Mouse (Mus musculus): ENCODE results near the gene Smim14. TPM values are rescaled to one million over a fixed set of nuclear protein-coding genes. Genes with fewer than 3 reads are reported as not detected.

Smim14 gene
- polyA plus RNA-seq, 1 experiment = 110 TPM

- WGBS = 67% methylated on average over 4 of the region's 4 CpGs
- H3K27me3 ChIP-seq (ENCODE audit: control insufficient read depth, insufficient read depth, low read length) = no peaks in the 10 kb centered on the region
- no peaks in the 10 kb centered on the region for H3K36me3 ChIP-seq (ENCODE audit: control insufficient read depth, insufficient read depth, low read length)
- no peak for DNase-seq
- no peak overlapping the region for H3K4me3 ChIP-seq (ENCODE audit: control insufficient read depth, insufficient read depth, low read length)
- TF ChIP-seq POLR2A (IDR thresholded peaks at IDR 0.05; ENCODE audit: control insufficient read depth, extremely low read depth, insufficient read depth, low read length, poor library complexity) (no peak), CTCF (IDR thresholded peaks at IDR 0.05; ENCODE audit: borderline replicate concordance, control insufficient read depth, extremely low read depth, insufficient read depth, low read length, poor library complexity) (no peak)
- no peak overlapping the region for H3K27ac ChIP-seq (ENCODE audit: control insufficient read depth, insufficient read depth, low read length)
- no peaks in the 10 kb centered on the region for H3K4me1 ChIP-seq (replicated peaks; ENCODE audit: control insufficient read depth, insufficient read depth, low read length)
Measured at GRCm38 (mm10) chr5:65428321-65428720, 108.7 kb downstream of the Smim14 start.

DNA sequence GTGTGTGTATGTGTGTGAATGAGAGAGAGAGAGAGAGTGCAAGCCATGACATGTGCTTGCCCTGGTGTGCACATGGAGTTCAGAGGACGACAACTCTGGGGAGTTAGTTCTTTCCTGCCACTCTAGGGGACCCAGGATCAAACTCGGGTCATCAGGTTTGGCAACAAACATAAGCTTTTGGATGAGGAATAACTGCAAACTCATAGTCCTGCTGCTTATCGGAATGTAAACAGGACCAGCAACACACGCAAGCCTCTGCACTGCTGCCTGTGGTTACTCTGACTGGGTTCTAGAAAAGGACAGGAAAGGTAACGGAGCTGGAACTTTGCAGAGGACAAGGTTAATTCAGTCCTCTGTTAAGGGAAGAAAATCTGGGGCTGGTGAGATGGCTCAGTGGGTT lies 111.7 kb downstream of the Smim14 start:
- no peak overlapping the region for H3K27ac ChIP-seq (ENCODE audit: control insufficient read depth, insufficient read depth, low read length)
- no peak overlapping the region for H3K4me3 ChIP-seq (ENCODE audit: control insufficient read depth, insufficient read depth, low read length)
- TF ChIP-seq POLR2A (IDR thresholded peaks at IDR 0.05; ENCODE audit: control insufficient read depth, extremely low read depth, insufficient read depth, low read length, poor library complexity) (no peak), CTCF (IDR thresholded peaks at IDR 0.05; ENCODE audit: borderline replicate concordance, control insufficient read depth, extremely low read depth, insufficient read depth, low read length, poor library complexity) (no peak)
- 97% methylated on average over 5 of the region's 5 CpGs for WGBS
- no peaks in the 10 kb centered on the region for H3K4me1 ChIP-seq (replicated peaks; ENCODE audit: control insufficient read depth, insufficient read depth, low read length)
- H3K27me3 ChIP-seq (ENCODE audit: control insufficient read depth, insufficient read depth, low read length) = no peaks in the 10 kb centered on the region
- no peaks in the 10 kb centered on the region for H3K36me3 ChIP-seq (ENCODE audit: control insufficient read depth, insufficient read depth, low read length)
- no peak for DNase-seq

GRCm38 (mm10) chr5:65424215-65424614 lies 112.8 kb downstream of the Smim14 start:
- no peaks in the 10 kb centered on the region for H3K4me1 ChIP-seq (replicated peaks; ENCODE audit: control insufficient read depth, insufficient read depth, low read length)
- TF ChIP-seq CTCF (IDR thresholded peaks at IDR 0.05; ENCODE audit: borderline replicate concordance, control insufficient read depth, extremely low read depth, insufficient read depth, low read length, poor library complexity) = no peak
- no peak for TF ChIP-seq POLR2A (IDR thresholded peaks at IDR 0.05; ENCODE audit: control insufficient read depth, extremely low read depth, insufficient read depth, low read length, poor library complexity)
- no peak for DNase-seq
- no peak overlapping the region for H3K27ac ChIP-seq (ENCODE audit: control insufficient read depth, insufficient read depth, low read length)
- no peak overlapping the region for H3K4me3 ChIP-seq (ENCODE audit: control insufficient read depth, insufficient read depth, low read length)
- WGBS = 94% methylated on average over 6 of the region's 6 CpGs
- H3K36me3 ChIP-seq (ENCODE audit: control insufficient read depth, insufficient read depth, low read length) = no peaks in the 10 kb centered on the region
- H3K27me3 ChIP-seq (ENCODE audit: control insufficient read depth, insufficient read depth, low read length) = no peaks in the 10 kb centered on the region

DNA sequence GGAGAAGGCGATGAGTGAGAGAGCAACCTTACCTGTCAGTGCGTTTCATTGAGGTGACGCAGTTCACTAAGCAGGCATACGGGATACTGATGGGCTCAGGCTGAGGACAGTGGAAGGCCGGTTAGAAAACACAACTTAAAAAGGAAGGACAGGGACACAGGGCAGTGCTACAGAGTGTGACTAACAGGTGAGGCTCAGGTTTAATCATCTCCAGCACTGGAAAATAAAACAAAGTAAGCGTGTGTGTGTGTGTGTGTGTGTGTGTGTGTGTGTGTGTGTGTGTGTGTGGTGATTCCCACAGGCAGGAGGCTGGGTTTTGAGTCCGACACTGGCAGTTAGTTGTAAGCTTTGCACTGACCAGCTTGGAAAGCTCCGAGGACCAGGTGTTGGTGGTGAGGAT lies 114.2 kb downstream of the Smim14 start:
- Histone ChIP-seq H3K27me3 (ENCODE audit: control insufficient read depth, insufficient read depth, low read length) (no peaks in the 10 kb centered on the region), H3K27ac (ENCODE audit: control insufficient read depth, insufficient read depth, low read length) (no peak overlapping the region), H3K4me3 (ENCODE audit: control insufficient read depth, insufficient read depth, low read length) (no peak overlapping the region), H3K4me1 (replicated peaks; ENCODE audit: control insufficient read depth, insufficient read depth, low read length) (no peaks in the 10 kb centered on the region), H3K36me3 (ENCODE audit: control insufficient read depth, insufficient read depth, low read length) (no peaks in the 10 kb centered on the region)
- TF ChIP-seq POLR2A (IDR thresholded peaks at IDR 0.05; ENCODE audit: control insufficient read depth, extremely low read depth, insufficient read depth, low read length, poor library complexity) = no peak
- no peak for TF ChIP-seq CTCF (IDR thresholded peaks at IDR 0.05; ENCODE audit: borderline replicate concordance, control insufficient read depth, extremely low read depth, insufficient read depth, low read length, poor library complexity)
- 95% methylated on average over 8 of the region's 8 CpGs for WGBS
- DNase-seq = no peak

- H3K4me1 ChIP-seq (replicated peaks; ENCODE audit: control insufficient read depth, insufficient read depth, low read length) = no peaks in the 10 kb centered on the region
- no peak for TF ChIP-seq POLR2A (IDR thresholded peaks at IDR 0.05; ENCODE audit: control insufficient read depth, extremely low read depth, insufficient read depth, low read length, poor library complexity)
- no peak for TF ChIP-seq CTCF (IDR thresholded peaks at IDR 0.05; ENCODE audit: borderline replicate concordance, control insufficient read depth, extremely low read depth, insufficient read depth, low read length, poor library complexity)
- 82% methylated on average over 6 of the region's 6 CpGs for WGBS
- DNase-seq = no peak
- H3K36me3 ChIP-seq (ENCODE audit: control insufficient read depth, insufficient read depth, low read length) = peaks cover 8% of the 10 kb centered on the region; the same call in 1 of the 2 replicates
- H3K27me3 ChIP-seq (ENCODE audit: control insufficient read depth, insufficient read depth, low read length) = no peaks in the 10 kb centered on the region
- H3K4me3 ChIP-seq (ENCODE audit: control insufficient read depth, insufficient read depth, low read length) = no peak overlapping the region
- H3K27ac ChIP-seq (ENCODE audit: control insufficient read depth, insufficient read depth, low read length) = no peak overlapping the region
Measured at GRCm38 (mm10) chr5:65420822-65421221, 116.2 kb downstream of the Smim14 start.

DNA sequence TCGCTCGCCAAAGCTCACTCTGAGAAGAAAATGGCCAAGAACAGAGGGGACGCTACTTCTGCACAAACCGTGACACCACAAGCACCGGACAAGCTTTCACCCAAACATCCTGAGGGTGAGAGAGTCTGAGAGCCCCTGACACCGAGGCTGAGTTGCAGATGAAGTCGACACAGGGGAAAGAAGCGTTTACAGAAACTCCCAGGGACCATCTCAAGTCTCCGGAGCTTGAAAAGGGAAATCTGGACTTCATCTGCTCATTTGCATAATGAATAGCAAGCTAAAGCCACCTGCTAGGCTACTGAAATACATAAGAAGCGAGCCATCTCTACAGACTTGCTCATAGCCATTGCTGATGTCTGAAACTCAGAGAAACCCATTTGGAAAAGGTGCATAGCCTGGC lies 117.8 kb downstream of the Smim14 start:
- Histone ChIP-seq H3K27ac (ENCODE audit: control insufficient read depth, insufficient read depth, low read length) (no peak overlapping the region), H3K4me1 (replicated peaks; ENCODE audit: control insufficient read depth, insufficient read depth, low read length) (no peaks in the 10 kb centered on the region), H3K4me3 (ENCODE audit: control insufficient read depth, insufficient read depth, low read length) (no peak overlapping the region), H3K36me3 (ENCODE audit: control insufficient read depth, insufficient read depth, low read length) (peaks cover 8% of the 10 kb centered on the region; the same call in 1 of the 2 replicates), H3K27me3 (ENCODE audit: control insufficient read depth, insufficient read depth, low read length) (no peaks in the 10 kb centered on the region)
- WGBS = 93% methylated on average over 10 of the region's 10 CpGs
- no peak for DNase-seq
- TF ChIP-seq POLR2A (IDR thresholded peaks at IDR 0.05; ENCODE audit: control insufficient read depth, extremely low read depth, insufficient read depth, low read length, poor library complexity) (no peak), CTCF (IDR thresholded peaks at IDR 0.05; ENCODE audit: borderline replicate concordance, control insufficient read depth, extremely low read depth, insufficient read depth, low read length, poor library complexity) (no peak)

Data from thymus, adult 2 months (tissue).